8 mouse cellular contexts compared by ENCODE assay signal in the genomic region with DNA sequence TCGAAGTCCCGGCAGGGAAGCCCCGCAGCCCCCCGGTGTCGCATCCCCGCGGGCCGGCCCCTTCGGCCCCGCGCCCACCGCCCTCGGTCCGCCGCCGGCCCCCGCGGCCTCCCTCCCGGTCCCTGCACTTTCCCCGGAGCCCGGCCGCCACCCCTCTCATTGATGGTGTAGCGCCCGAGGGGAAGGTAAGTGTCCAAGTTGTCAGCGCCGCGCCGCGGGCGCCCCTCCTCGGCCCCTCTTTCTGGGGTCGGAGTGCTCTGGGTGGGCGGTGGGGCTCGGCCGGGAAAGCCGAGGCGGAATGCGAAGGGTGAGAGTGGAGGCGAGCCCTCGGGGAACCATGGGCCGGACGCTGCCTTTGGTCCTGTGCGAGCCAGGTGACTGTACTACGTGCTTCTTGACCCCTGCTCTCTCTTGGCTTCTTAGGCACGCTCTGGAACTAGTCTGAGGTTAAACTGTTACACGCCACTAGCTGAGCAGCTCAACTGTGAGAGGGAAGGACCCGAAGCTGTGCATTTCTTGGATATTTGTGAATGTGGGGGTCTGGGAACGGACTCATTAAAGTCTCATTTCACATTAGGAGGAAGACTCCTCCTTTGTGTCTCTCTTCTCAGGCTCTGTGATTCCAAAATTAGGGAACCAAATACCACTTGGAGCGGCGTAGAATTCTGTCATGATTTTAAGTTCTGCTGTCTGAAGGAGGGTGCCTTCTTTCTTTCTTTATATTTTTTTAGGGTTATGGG. TPM values are rescaled to one million over a fixed set of nuclear protein-coding genes. Genes with fewer than 3 reads are reported as not detected.
DNase-seq lines count a peak whose midpoint lies in the region; ATAC-seq and TF ChIP-seq lines count a peak whose summit lies in the region.

No protein-coding gene starts in this region.

- H3K4me2 ChIP-seq in hindbrain, postnatal 0 days (ENCODE audit: low read depth, low read length) = peak overlapping the region; percentile 71
- H3K4me2 ChIP-seq in liver, embryonic 12.5 days = peak overlapping the region; percentile 90
- H3K4me2 ChIP-seq in myocyte (ENCODE audit: low read depth) = peak overlapping the region; percentile 72

- no peaks in the 10 kb centered on the region for H3K4me1 ChIP-seq in hindbrain, postnatal 0 days (ENCODE audit: insufficient read depth, low read length)
- peaks cover 33% of the 10 kb centered on the region for H3K4me1 ChIP-seq in liver, embryonic 12.5 days
- H3K4me1 ChIP-seq in thymus, adult 2 months (replicated peaks; ENCODE audit: control insufficient read depth, insufficient read depth, low read length) = peaks cover 4% of the 10 kb centered on the region; the same call in 1 of the 2 replicates

- no peaks in the 10 kb centered on the region for H3K36me3 ChIP-seq in hindbrain, postnatal 0 days (ENCODE audit: insufficient read depth, low read length)
- no peaks in the 10 kb centered on the region for H3K36me3 ChIP-seq in liver, embryonic 12.5 days
- no peaks in the 10 kb centered on the region for H3K36me3 ChIP-seq in myocyte (ENCODE audit: control insufficient read depth, insufficient read depth)
- no peaks in the 10 kb centered on the region for H3K36me3 ChIP-seq in thymus, adult 2 months (ENCODE audit: control insufficient read depth, insufficient read depth, low read length)

- H3K9me3 ChIP-seq in hindbrain, postnatal 0 days (ENCODE audit: low read length) = no peaks in the 10 kb centered on the region
- H3K9me3 ChIP-seq in liver, embryonic 12.5 days (replicated peaks) = no peaks in the 10 kb centered on the region

- TF ChIP-seq POLR2A in myocyte (IDR thresholded peaks at IDR 0.05; ENCODE audit: insufficient read length, low read depth) = no peak
- no peak for TF ChIP-seq POLR2A in thymus, adult 2 months (IDR thresholded peaks at IDR 0.05; ENCODE audit: control insufficient read depth, extremely low read depth, insufficient read depth, low read length, poor library complexity)

- intact Hi-C loops in gastrocnemius, adult 2 months (cut with DNase I) = no loop called here

- peak; percentile 16 for ATAC-seq in hindbrain, postnatal 0 days
- ATAC-seq in liver, embryonic 12.5 days = peak; percentile 19

- WGBS in hindbrain, postnatal 0 days = 2% methylated on average over 50 of the region's 50 CpGs
- under 1% methylated on average over 49 of the region's 50 CpGs for WGBS in liver, embryonic 12.5 days (ENCODE audit: insufficient replicate concordance)
- WGBS in thymus, adult 2 months = 4% methylated on average over 50 of the region's 50 CpGs

- peak overlapping the region; percentile 97 for H3K27ac ChIP-seq in gastrocnemius, adult 2 months
- H3K27ac ChIP-seq in hindbrain, postnatal 0 days = peak overlapping the region; percentile 98
- H3K27ac ChIP-seq in liver, embryonic 12.5 days = peak overlapping the region; percentile 82
- H3K27ac ChIP-seq in thymus, adult 2 months (ENCODE audit: control insufficient read depth, insufficient read depth, low read length) = no peak overlapping the region

- peak; percentile 42 for DNase-seq in ovary, postnatal 10 days (ENCODE audit: low spot score)
- no peak for DNase-seq in ovary, adult 18-20 months (ENCODE audit: low spot score)
- peak; percentile 72 for DNase-seq in cerebellum, adult 9-11 months
- DNase-seq in gastrocnemius, adult 2 months = peak; percentile 69
- peak; percentile 48 for DNase-seq in hindbrain, postnatal 0 days (ENCODE audit: low spot score)
- DNase-seq in thymus, adult 2 months = peak; percentile 46

- no peaks in the 10 kb centered on the region for H3K27me3 ChIP-seq in hindbrain, postnatal 0 days (ENCODE audit: insufficient read depth, low read length)
- no peaks in the 10 kb centered on the region for H3K27me3 ChIP-seq in liver, embryonic 12.5 days (replicated peaks)
- H3K27me3 ChIP-seq in myocyte (ENCODE audit: control insufficient read depth, insufficient read depth, insufficient read length) = no peaks in the 10 kb centered on the region
- no peaks in the 10 kb centered on the region for H3K27me3 ChIP-seq in thymus, adult 2 months (ENCODE audit: control insufficient read depth, insufficient read depth, low read length)

- H3K79me2 ChIP-seq in myocyte (ENCODE audit: control insufficient read depth, insufficient read depth) = peaks cover 51% of the 10 kb centered on the region

- peak overlapping the region; percentile 99 for H3K9ac ChIP-seq in hindbrain, postnatal 0 days (replicated peaks; ENCODE audit: low read length)
- H3K9ac ChIP-seq in liver, embryonic 12.5 days = peak overlapping the region; percentile 94

- TF ChIP-seq CTCF in gastrocnemius, adult 2 months (IDR thresholded peaks at IDR 0.05) = no peak
- no peak for TF ChIP-seq CTCF in hindbrain, postnatal 0 days (IDR thresholded peaks at IDR 0.05; ENCODE audit: low read depth)
- TF ChIP-seq CTCF in thymus, adult 2 months (IDR thresholded peaks at IDR 0.05; ENCODE audit: borderline replicate concordance, control insufficient read depth, extremely low read depth, insufficient read depth, low read length, poor library complexity) = no peak

- peak overlapping the region; percentile 25 for H3ac ChIP-seq in myocyte (ENCODE audit: control insufficient read depth, insufficient read length)

- peak overlapping the region; percentile 90 for H3K4me3 ChIP-seq in gastrocnemius, adult 2 months
- peak overlapping the region; percentile 99 for H3K4me3 ChIP-seq in hindbrain, postnatal 0 days (ENCODE audit: low read length)
- H3K4me3 ChIP-seq in liver, embryonic 12.5 days = peak overlapping the region; percentile 89
- H3K4me3 ChIP-seq in myocyte = peak overlapping the region; percentile 91
- H3K4me3 ChIP-seq in thymus, adult 2 months (ENCODE audit: control insufficient read depth, insufficient read depth, low read length) = peak overlapping the region; percentile 69

TF ChIP-seq in myocyte, 11 proteins besides CTCF, POLR2A, EP300 and RAD21:
- TF ChIP-seq POLR2AphosphoS2 (IDR thresholded peaks at IDR 0.05; ENCODE audit: insufficient read length, low read depth) (no peak), TCF12 (IDR thresholded peaks at IDR 0.05; ENCODE audit: insufficient read depth, poor library complexity, severe bottlenecking) (no peak), REST (IDR thresholded peaks at IDR 0.05; ENCODE audit: insufficient read depth, insufficient read length) (no peak), CEBPB (IDR thresholded peaks at IDR 0.05; ENCODE audit: insufficient read depth, poor library complexity, severe bottlenecking) (no peak), SRF (IDR thresholded peaks at IDR 0.05; ENCODE audit: control insufficient read depth, insufficient read length, low read depth) (no peak), E2F4 (IDR thresholded peaks at IDR 0.05; ENCODE audit: insufficient read depth) (no peak), MYOD1 (IDR thresholded peaks at IDR 0.05; ENCODE audit: control insufficient read depth in 1 of 3, insufficient read length in 2 of 3, low read depth in 2 of 3) (no peak), MAX (IDR thresholded peaks at IDR 0.05; ENCODE audit: low read depth) (no peak), USF1 (IDR thresholded peaks at IDR 0.05; ENCODE audit: low read depth) (no peak), TCF3 (IDR thresholded peaks at IDR 0.05; ENCODE audit: insufficient read length, low read depth) (no peak), MYOG (IDR thresholded peaks at IDR 0.05; ENCODE audit: control insufficient read depth in 1 of 3, insufficient read depth in 1 of 3, insufficient read length in 2 of 3, low read depth in 2 of 3) (no peak)

RNA-seq across cellular contexts. Expression of a gene that starts 0.6 kb away (rescaled TPM):
- total RNA-seq in gastrocnemius, adult 2 months (2021) = 10 to 100 TPM; 71.3 to 95.7 TPM
- 31.2 and 32.9 TPM in 2 replicates for total RNA-seq in hindbrain, postnatal 0 days (2014; rRNA removed)
- polyA plus RNA-seq in hindbrain, postnatal 0 days (2015; fragmentation: Nextera tagmentation; extraction: Ambion mirVana) = 25.0 and 25.9 TPM in 2 replicates
- 11.6 and 12.8 TPM in 2 replicates for polyA plus RNA-seq in liver, embryonic 12.5 days (2016; fragmentation: Nextera tagmentation; extraction: Ambion mirVana)
- polyA plus RNA-seq in myocyte (2012; fragmentation: generic; extraction: Trizol) = 34.0 TPM
- 52.5 and 62.1 TPM in 2 replicates for polyA plus RNA-seq in thymus, adult 2 months (2012; rRNA removed)

RNA-seq across cellular contexts. Expression of a gene that starts 45.5 kb away (rescaled TPM):
- 10 to 100 TPM; 68.1 to 92.0 TPM for total RNA-seq in gastrocnemius, adult 2 months (2021)
- total RNA-seq in hindbrain, postnatal 0 days (2014; rRNA removed) = 538 and 549 TPM in 2 replicates
- polyA plus RNA-seq in hindbrain, postnatal 0 days (2015; fragmentation: Nextera tagmentation; extraction: Ambion mirVana) = 1,243 and 1,257 TPM in 2 replicates
- polyA plus RNA-seq in liver, embryonic 12.5 days (2016; fragmentation: Nextera tagmentation; extraction: Ambion mirVana) = 1,241 and 1,342 TPM in 2 replicates
- polyA plus RNA-seq in myocyte (2012; fragmentation: generic; extraction: Trizol) = 1,358 TPM
- polyA plus RNA-seq in thymus, adult 2 months (2012; rRNA removed) = 296 and 344 TPM in 2 replicates
